In the genomic region with DNA sequence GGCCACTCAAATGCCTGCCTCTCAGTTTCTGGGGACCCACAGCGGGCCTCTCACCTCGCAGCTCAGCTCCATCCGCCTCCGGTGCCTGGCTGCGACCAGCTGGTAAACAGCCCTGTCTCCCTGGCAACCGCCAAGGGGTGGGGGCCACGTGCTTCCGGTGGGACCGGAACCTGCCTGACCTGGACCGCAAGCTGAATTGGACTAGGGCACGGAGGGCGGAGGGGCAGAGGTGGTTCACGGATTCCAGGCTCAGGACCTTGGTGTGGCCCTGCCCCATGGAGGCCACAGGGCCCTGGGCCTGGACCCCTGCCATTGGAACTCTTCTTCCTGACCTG, we compare ENCODE assay signal across 8 mouse cellular contexts. TPM values are rescaled to one million over a fixed set of nuclear protein-coding genes. Genes with fewer than 3 reads are reported as not detected.
DNase-seq lines count a peak whose midpoint lies in the region; ATAC-seq and TF ChIP-seq lines count a peak whose summit lies in the region.

No protein-coding gene starts in this region.

- no peak for TF ChIP-seq POLR2A in spleen, adult 2 months (IDR thresholded peaks at IDR 0.05; ENCODE audit: low read depth, low read length)

- peak overlapping the region; percentile 54 for H3K4me2 ChIP-seq in heart, embryonic 11.5 days
- peak overlapping the region; percentile 54 for H3K4me2 ChIP-seq in lung, embryonic 15.5 days

- ATAC-seq in heart, embryonic 11.5 days (replicated peaks; ENCODE audit: insufficient number of reproducible peaks, low FRiP score, low TSS enrichment): peak; percentile 43; the same call in 1 of the 2 replicates
- ATAC-seq in lung, embryonic 15.5 days (ENCODE audit: borderline replicate concordance, extremely low read depth, low FRiP score, low TSS enrichment): peak; percentile 35; the same call in 1 of the 2 replicates
- ATAC-seq in inflammation-experienced regulatory T-cells, adult 6 months: no peak

- no peaks in the 10 kb centered on the region for H3K27me3 ChIP-seq in spleen, adult 2 months (ENCODE audit: control insufficient read depth, insufficient read depth, low read length)
- H3K27me3 ChIP-seq in heart, embryonic 11.5 days (ENCODE audit: control insufficient read depth, insufficient read depth, low read length): 0 out of 2 replicates have a peak, but pooled peaks cover 3% of the 10 kb centered on the region
- H3K27me3 ChIP-seq in lung, embryonic 15.5 days: peaks cover 14% of the 10 kb centered on the region; the same call in 1 of the 2 replicates

- H3K27ac ChIP-seq in spleen, adult 2 months (ENCODE audit: insufficient read depth, low read length): peak overlapping the region; percentile 39; the same call in 1 of the 2 replicates
- H3K27ac ChIP-seq in heart, embryonic 11.5 days (ENCODE audit: low read depth, low read length): peak overlapping the region; percentile 54
- peak overlapping the region; percentile 51 for H3K27ac ChIP-seq in lung, embryonic 15.5 days

- no peaks in the 10 kb centered on the region for H3K4me1 ChIP-seq in spleen, adult 2 months (ENCODE audit: control insufficient read depth, insufficient read depth, insufficient read length)
- H3K4me1 ChIP-seq in heart, embryonic 11.5 days (ENCODE audit: control insufficient read depth, insufficient read depth, low read length): peaks cover 22% of the 10 kb centered on the region
- H3K4me1 ChIP-seq in lung, embryonic 15.5 days: peaks cover 51% of the 10 kb centered on the region

- DNase-seq in spleen, adult 2 months (ENCODE audit: low read depth in 1 of 2, low spot score in 2 of 2): peak in 1 of 2 experiments; percentile 25
- DNase-seq in spleen, adult 12 weeks (ENCODE audit: low spot score): no peak
- peak; percentile 51 for DNase-seq in embryo, embryonic 11.5 days (ENCODE audit: low read depth, low spot score)
- DNase-seq in kidney, adult 8-10 months: peak; percentile 91 to 92
- peak; percentile 77 for DNase-seq in ovary, postnatal 36 days (ENCODE audit: low spot score)

- no peaks in the 10 kb centered on the region for H3K9me3 ChIP-seq in heart, embryonic 11.5 days (replicated peaks; ENCODE audit: control insufficient read depth, low read length)
- no peaks in the 10 kb centered on the region for H3K9me3 ChIP-seq in lung, embryonic 15.5 days

- H3K9ac ChIP-seq in heart, embryonic 11.5 days (ENCODE audit: low read depth, low read length): no peak overlapping the region
- peak overlapping the region; percentile 23; the same call in 1 of the 2 replicates for H3K9ac ChIP-seq in lung, embryonic 15.5 days

- TF ChIP-seq CTCF in spleen, adult 2 months (IDR thresholded peaks at IDR 0.05; ENCODE audit: extremely low read depth, insufficient read depth, insufficient read length, insufficient replicate concordance): no peak

- no peak overlapping the region for H3K4me3 ChIP-seq in spleen, adult 2 months (ENCODE audit: extremely low read depth, insufficient read depth, insufficient read length)
- H3K4me3 ChIP-seq in heart, embryonic 11.5 days (ENCODE audit: low read depth, low read length): peak overlapping the region; percentile 10
- H3K4me3 ChIP-seq in lung, embryonic 15.5 days: peak overlapping the region; percentile 26

- under 1% methylated on average over 13 of the region's 13 CpGs for WGBS in spleen, adult 2 months
- WGBS in heart, embryonic 11.5 days (ENCODE audit: insufficient replicate concordance): 3% methylated on average over 13 of the region's 13 CpGs
- WGBS in lung, embryonic 15.5 days: 4% methylated on average over 13 of the region's 13 CpGs

- no peaks in the 10 kb centered on the region for H3K36me3 ChIP-seq in spleen, adult 2 months (ENCODE audit: control insufficient read depth, insufficient read depth, low read length)
- H3K36me3 ChIP-seq in heart, embryonic 11.5 days (ENCODE audit: control insufficient read depth, insufficient read depth, low read length): no peaks in the 10 kb centered on the region; the same call in 1 of the 2 replicates
- H3K36me3 ChIP-seq in lung, embryonic 15.5 days: no peaks in the 10 kb centered on the region

RNA-seq across cellular contexts. Expression of a gene that starts 0.5 kb away (rescaled TPM):
- polyA plus RNA-seq in spleen, adult 2 months (2012; rRNA removed): 0.02 TPM in 1 of 2 replicates, not detected in the other
- polyA plus RNA-seq in heart, embryonic 11.5 days (2014; fragmentation: Nextera tagmentation; extraction: Ambion mirVana): 0.31 and 0.52 TPM in 2 replicates
- polyA plus RNA-seq in lung, embryonic 15.5 days (2015; fragmentation: Nextera tagmentation; extraction: Ambion mirVana): 0.13 and 0.30 TPM in 2 replicates
- not detected for polyA plus RNA-seq in inflammation-experienced regulatory T-cells, adult 6 months (2017; shearing (Covaris generic))

RNA-seq across cellular contexts. Expression of a gene that starts 11.9 kb away (rescaled TPM):
- polyA plus RNA-seq in spleen, adult 2 months (2012; rRNA removed): 0.21 and 0.29 TPM in 2 replicates
- polyA plus RNA-seq in heart, embryonic 11.5 days (2014; fragmentation: Nextera tagmentation; extraction: Ambion mirVana): 1.2 and 1.3 TPM in 2 replicates
- polyA plus RNA-seq in lung, embryonic 15.5 days (2015; fragmentation: Nextera tagmentation; extraction: Ambion mirVana): 3.6 and 3.8 TPM in 2 replicates
- polyA plus RNA-seq in inflammation-experienced regulatory T-cells, adult 6 months (2017; shearing (Covaris generic)): not detected

RNA-seq across cellular contexts. Expression of a gene that starts 32.3 kb away (rescaled TPM):
- polyA plus RNA-seq in spleen, adult 2 months (2012; rRNA removed): 1.9 TPM in 2 replicates
- not detected in 2 replicates for polyA plus RNA-seq in heart, embryonic 11.5 days (2014; fragmentation: Nextera tagmentation; extraction: Ambion mirVana)
- not detected in 2 replicates for polyA plus RNA-seq in lung, embryonic 15.5 days (2015; fragmentation: Nextera tagmentation; extraction: Ambion mirVana)
- not detected for polyA plus RNA-seq in inflammation-experienced regulatory T-cells, adult 6 months (2017; shearing (Covaris generic))

RNA-seq across cellular contexts. Expression of a gene that starts 50.4 kb away (rescaled TPM):
- polyA plus RNA-seq in spleen, adult 2 months (2012; rRNA removed): 56.9 and 77.6 TPM in 2 replicates
- polyA plus RNA-seq in heart, embryonic 11.5 days (2014; fragmentation: Nextera tagmentation; extraction: Ambion mirVana): not detected in 2 replicates
- not detected in 2 replicates for polyA plus RNA-seq in lung, embryonic 15.5 days (2015; fragmentation: Nextera tagmentation; extraction: Ambion mirVana)
- 1 to 10 TPM in 1 of 3 experiments, under 1 TPM in 2; 0.20 to 3.8 (median 0.67) TPM for polyA plus RNA-seq in inflammation-experienced regulatory T-cells, adult 6 months (2017; shearing (Covaris generic))
